Mouse (Mus musculus) 3T3-L1 (cell line): ENCODE data around the gene Cenpb.

Source experiments
- DNase-seq: peaks from one replicate; pipeline ENCODE4 v3.0.0-alpha.2; 2015; ENCODE audit warnings: low read depth, low spot score

The Cenpb gene

GRCm38 (mm10) chr2:131179990-131180587, at the start of gene Cenpb:
TSS of gene Cenpb (minus strand) at chr2:131180067.
- peak; percentile 50 for DNase-seq

DNA sequence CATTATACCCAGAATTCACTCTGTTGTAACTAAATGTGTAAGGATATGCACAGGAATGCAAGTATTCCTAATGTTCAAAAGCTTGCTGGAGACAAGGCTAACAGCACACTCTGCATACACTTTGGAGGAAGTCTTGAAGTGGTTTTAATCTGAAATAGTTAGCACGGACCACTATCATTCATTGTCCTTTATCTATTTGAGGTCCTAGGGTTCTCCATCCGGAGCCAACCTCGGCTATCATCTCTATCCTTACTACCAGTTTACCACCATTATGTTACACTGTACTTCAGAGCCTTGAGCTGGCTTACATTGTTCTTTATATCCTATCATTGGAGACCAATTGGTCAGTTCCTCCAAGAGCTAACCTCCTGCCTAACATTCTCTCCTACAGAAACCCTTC, 47.4 kb upstream of the Cenpb start:
- no peak for DNase-seq

GRCm38 (mm10) chr2:131226669-131227068, 46.8 kb upstream of the Cenpb start:
- peak; percentile 22 for DNase-seq

- no peak for DNase-seq
Observed at GRCm38 (mm10) chr2:131225178-131225577, 45.3 kb upstream of the Cenpb start.

DNA sequence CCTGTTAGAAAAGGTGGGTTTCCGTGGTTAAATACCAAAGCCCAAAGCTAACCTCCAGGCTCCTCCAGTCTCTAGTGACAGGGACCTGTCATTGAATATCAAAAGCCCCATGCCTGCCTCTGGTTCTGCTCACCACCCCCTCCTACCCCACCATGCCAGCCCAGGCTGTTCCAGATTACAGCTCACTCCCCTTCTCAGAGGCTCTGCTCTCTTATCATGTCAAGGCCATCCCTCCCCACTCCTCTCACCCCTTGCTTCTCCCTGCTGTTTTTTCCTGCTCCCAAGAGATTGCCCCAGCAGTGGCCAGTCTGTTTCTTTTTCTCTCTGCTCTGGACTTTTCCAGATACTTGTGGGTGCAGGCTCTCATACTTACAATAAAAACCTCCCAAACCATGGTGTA, 43.7 kb upstream of the Cenpb start:
- no peak for DNase-seq

GRCm38 (mm10) chr2:131222562-131222961, 42.7 kb upstream of the Cenpb start:
- DNase-seq, result no peak

DNA sequence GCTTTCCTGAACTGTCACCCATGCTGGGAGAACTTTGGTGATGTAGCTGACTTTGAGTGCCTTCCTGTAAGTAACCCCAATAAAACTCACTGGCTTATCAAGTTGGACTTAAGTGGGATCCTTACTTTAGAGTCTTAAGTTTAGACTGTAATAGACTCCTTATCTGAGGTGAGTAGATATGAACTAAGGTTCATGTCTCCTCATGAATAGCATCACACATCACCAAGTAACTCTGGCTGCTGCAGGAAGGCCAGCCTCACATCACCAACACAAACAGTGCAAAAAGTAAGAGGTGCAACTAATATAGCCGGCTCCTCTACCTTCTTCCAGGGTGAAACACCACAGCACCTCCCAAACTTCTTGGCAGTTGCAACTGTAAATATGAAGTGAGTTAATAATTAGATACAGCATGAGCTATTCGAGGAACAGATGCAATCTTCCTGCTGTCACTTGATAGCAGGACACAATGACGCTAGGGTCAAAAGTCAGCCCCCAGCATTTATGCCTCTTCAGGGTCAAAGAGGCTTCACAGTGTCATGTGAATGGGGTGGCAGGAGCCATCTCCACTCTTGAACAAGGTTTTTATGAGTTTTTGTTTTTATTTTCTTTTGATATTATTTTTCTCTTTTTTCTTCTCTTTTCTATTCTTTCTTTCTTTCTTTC, 42.1 kb upstream of the Cenpb start:
- DNase-seq, result no peak

- no peak for DNase-seq
Observed at GRCm38 (mm10) chr2:131220030-131220429, 40.2 kb upstream of the Cenpb start.

DNA sequence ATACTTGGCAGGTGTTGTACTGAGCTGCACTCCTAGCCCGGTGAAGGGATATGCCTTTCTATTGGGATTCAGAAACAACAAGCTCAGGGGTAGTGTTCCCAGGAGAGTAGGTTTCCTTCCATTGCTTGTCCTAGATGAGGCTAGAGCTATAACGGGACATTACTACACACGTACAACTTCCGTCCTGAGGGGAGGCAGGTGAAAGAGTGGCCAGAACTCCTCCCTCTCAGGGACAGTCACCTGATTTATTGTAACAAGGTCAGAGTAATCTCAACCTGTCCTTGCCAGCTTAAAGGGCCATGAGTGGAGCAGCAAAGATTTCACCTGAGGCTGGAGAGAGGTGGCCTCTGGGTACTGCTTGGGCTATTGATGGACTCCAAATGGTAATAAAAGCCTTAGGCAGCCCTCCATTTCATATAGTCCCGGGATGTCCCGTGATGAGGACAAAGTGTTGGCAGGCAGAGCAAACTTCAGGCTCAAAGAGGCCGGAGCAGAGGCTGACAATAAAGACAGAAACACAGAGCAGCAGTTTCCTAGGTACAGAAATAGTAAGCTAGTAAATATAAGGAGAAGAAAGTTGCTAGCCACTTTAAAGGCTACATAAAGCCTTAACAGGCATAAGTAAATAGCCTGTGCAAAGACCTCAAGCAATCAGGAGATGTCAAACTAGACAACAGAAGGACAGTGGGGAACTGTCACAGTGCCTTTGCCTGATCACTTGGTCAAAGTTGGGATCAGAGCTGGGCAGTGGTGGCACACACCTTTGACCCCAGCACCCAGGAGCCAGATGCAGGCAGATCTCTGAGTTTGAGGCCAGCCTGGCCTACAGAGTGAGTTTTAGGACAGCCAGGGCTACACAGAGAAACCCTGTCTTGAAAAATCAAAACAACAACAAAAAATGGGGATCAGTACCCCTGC, 36.3 kb upstream of the Cenpb start:
- no peak for DNase-seq

GRCm38 (mm10) chr2:131213773-131214172, 33.9 kb upstream of the Cenpb start:
- no peak for DNase-seq

GRCm38 (mm10) chr2:131211026-131211615, 31.3 kb upstream of the Cenpb start:
- peak; percentile 57 for DNase-seq

DNA sequence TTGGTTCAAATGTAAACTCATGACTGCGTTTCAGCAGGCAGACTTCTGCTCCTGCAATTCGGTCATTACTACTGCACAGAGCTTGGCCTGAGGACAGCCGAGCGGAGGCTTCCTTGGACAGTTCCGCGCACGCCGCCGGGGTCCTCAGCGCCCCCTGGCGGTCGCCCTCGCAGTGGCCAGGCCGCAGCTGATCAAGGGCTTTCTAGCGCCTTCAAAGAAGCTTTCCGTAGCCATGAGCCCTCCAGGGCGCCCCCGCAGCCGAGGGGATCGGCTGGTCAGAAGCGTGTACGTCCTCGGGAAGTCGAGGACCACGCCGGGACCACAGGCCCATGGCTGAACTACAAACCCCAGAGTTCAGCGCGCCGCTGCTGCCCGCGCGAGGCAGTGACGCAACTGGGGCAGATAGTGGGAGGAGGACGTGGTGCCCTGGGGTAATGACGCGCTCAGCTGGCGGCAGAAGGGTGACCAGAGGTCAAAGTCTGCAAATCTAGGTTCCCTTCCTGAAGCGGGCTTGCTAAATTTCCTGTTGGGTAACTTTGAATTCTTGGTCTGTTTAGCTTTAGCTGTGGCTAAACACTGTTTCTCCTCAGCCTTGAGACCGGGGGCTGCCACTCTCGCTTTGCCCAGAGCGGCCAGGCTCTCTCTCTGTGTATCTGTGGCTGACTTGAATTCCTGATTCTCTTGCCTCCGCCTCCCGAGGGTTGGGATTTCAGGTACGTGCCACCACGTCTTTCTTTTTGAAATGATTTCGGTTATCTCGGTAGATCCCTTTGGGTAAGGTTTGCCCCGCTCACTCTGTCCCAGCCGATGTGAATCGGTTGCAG, 30.3 kb upstream of the Cenpb start:
- DNase-seq, result peak; percentile 96

GRCm38 (mm10) chr2:131209125-131209795, 29.4 kb upstream of the Cenpb start:
- DNase-seq, result no peak

GRCm38 (mm10) chr2:131208356-131208755, 28.5 kb upstream of the Cenpb start:
- DNase-seq, result peak; percentile 82

DNA sequence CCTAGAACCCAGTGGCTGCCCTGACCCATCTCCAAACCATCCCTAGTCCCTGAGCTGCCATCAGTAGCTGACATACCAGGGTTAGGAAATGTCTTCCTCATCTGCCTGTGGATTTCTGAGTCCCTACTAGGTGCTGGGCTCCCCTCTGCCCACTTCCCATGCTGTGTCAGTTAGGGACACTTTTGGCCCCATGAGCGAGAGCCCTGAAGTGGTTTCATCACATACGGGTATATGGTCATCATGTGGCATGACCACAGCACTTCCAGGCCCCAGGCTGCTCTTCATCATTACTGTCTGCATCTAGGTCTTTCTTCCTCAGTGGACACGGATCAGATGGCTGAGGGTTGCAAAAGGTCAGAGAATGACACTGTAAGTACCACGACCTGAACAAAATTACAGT, 26.9 kb upstream of the Cenpb start, which contains the start of gene Ap5s1:
TSS of gene Ap5s1 (plus strand) at position 301 of the 400 bp plus-strand sequence.
- DNase-seq, result no peak

- DNase-seq, result no peak
Observed at GRCm38 (mm10) chr2:131205521-131206182, 25.8 kb upstream of the Cenpb start.

- DNase-seq, result peak; percentile 100
Observed at GRCm38 (mm10) chr2:131204410-131204981, 24.6 kb upstream of the Cenpb start.

DNA sequence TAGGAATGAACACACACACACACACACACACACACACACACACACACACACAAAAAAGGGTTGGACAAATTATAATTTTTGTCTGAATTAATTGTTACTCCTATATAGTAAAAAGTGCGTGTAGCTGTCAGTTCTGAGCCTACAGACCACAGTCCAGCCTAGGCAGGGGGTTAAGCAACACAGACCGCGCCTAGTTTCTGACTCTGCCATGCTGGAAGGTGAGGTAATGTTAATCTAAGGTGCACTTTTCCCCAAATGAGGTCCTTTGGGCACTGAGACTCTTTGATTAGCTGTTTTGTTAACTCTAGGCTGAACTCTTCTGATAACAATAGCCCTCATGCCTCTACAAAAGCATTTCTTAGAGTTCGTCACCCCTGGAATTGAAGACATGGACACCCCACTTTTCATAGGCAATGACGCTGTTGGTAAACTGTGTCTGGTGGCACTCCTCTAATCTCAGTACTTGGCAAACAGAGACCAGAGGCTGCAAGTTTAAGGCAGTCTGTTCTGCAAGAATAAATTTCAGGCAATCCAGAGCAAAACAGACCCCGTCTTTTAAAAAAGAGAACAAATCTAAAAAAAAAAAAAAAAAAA, 24.0 kb upstream of the Cenpb start:
- peak; percentile 64 for DNase-seq

DNA sequence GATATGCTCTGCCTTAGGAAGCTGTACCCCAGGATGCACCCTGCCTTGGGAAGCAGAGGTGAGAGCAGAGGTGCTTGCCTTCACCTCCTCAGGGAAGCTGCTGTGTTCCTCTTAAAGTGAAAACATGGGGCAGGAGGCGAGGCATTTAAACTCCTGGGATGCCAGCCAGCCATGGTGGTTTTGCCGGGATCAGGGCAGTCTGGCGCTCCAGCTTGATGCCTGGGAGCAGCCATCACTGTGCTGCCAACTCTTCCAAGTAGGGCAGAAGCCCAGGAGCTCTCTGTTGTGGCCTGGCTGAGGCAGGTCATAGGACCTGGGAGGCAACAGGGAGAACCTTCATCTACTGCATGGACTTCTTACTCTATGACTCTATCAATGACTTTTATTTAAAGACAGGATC, 21.4 kb upstream of the Cenpb start:
- peak; percentile 43 for DNase-seq
